9 mouse cellular contexts compared by ENCODE assay signal in the genomic region with DNA sequence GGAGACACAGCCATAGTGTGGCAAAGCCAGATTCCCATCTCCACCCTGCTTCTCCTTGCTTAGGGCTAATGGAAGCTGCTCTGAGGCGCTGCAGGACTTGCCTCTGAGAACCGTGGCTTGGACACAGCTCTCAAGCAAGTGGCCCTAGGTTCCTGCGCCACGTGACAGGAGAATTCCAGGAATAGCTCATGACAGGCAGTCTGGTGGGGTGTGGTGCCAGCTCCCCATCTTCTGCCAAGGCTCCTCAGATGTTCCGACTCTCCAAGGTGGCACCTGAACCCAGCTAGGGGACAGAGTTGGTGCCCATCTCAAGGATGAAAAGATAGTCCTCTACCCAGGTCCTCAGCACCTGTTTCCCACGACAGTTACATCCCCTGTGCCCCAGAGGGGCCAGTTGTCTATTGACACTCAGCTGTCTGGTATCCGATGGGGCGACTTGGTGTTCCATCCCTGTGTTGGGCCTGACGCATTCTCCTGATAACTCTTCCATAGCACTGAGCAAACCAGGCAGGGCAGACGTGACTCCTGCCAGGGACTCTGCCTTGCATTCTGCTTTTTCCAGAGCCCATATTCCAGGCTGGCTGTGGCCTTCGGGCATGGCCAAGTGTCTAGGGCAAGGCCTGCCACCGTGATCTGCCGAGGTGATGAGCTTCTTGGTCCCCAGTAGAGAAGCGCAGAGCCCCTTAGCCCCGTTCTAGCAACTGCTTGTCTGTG. TPM values are rescaled to one million over a fixed set of nuclear protein-coding genes. Genes with fewer than 3 reads are reported as not detected.
DNase-seq lines count a peak whose midpoint lies in the region; ATAC-seq and TF ChIP-seq lines count a peak whose summit lies in the region.
"Had no signal": no experiment of that assay in that cellular context is flagged by ENCODE, and none has a peak within 500 bp of the region (broad histone marks: within the 10 kb centered on the region; RNA-seq: fewer than 3 reads in every experiment).

No protein-coding gene starts in this region.

- no peak for TF ChIP-seq CTCF in forebrain, postnatal 0 days (IDR thresholded peaks at IDR 0.05; ENCODE audit: low read depth)

- H3K36me3 ChIP-seq in kidney, embryonic 15.5 days = no peaks in the 10 kb centered on the region
- H3K36me3 ChIP-seq in kidney, embryonic 14.5 days (ENCODE audit: control insufficient read depth, insufficient read depth, low read length) = no peaks in the 10 kb centered on the region
- H3K36me3 ChIP-seq in forebrain, postnatal 0 days (ENCODE audit: insufficient read depth) = no peaks in the 10 kb centered on the region
- H3K36me3 ChIP-seq in intestine, embryonic 14.5 days (ENCODE audit: control insufficient read depth, insufficient read depth, low read length) = no peaks in the 10 kb centered on the region
- H3K36me3 ChIP-seq: limb, embryonic 13.5 days had no signal

- H3K9ac ChIP-seq in kidney, embryonic 15.5 days = no peak overlapping the region
- no peak overlapping the region for H3K9ac ChIP-seq in kidney, embryonic 14.5 days (ENCODE audit: low read depth, low read length)
- no peak overlapping the region for H3K9ac ChIP-seq in forebrain, postnatal 0 days
- no peak overlapping the region for H3K9ac ChIP-seq in intestine, embryonic 14.5 days (ENCODE audit: low read length)
- H3K9ac ChIP-seq: limb, embryonic 13.5 days had no signal

- WGBS in kidney, embryonic 15.5 days = 72% methylated on average over 15 of the region's 15 CpGs
- WGBS in kidney, embryonic 14.5 days = 75% methylated on average over 15 of the region's 15 CpGs
- WGBS in forebrain, postnatal 0 days = 82% methylated on average over 15 of the region's 15 CpGs
- WGBS in intestine, embryonic 14.5 days = 59% methylated on average over 15 of the region's 15 CpGs

- no peaks in the 10 kb centered on the region for H3K27me3 ChIP-seq in kidney, embryonic 15.5 days
- H3K27me3 ChIP-seq in kidney, embryonic 14.5 days (ENCODE audit: control insufficient read depth, insufficient read depth, low read length) = no peaks in the 10 kb centered on the region
- no peaks in the 10 kb centered on the region for H3K27me3 ChIP-seq in forebrain, postnatal 0 days (ENCODE audit: insufficient read depth, low read length)
- H3K27me3 ChIP-seq in intestine, embryonic 14.5 days (replicated peaks; ENCODE audit: control insufficient read depth, insufficient read depth, low read length) = no peaks in the 10 kb centered on the region
- H3K27me3 ChIP-seq: limb, embryonic 13.5 days had no signal

- no peak overlapping the region for H3K4me3 ChIP-seq in kidney, embryonic 15.5 days (replicated peaks)
- no peak overlapping the region for H3K4me3 ChIP-seq in kidney, embryonic 14.5 days (ENCODE audit: low read length)
- H3K4me3 ChIP-seq in brown adipose tissue, adult 24 weeks (ENCODE audit: insufficient read depth, low read depth, low read length) = peak overlapping the region; percentile 2; the same call in 1 of the 2 replicates
- no peak overlapping the region for H3K4me3 ChIP-seq in forebrain, postnatal 0 days (ENCODE audit: low read depth, low read length)
- H3K4me3 ChIP-seq in intestine, embryonic 14.5 days (ENCODE audit: low read depth, low read length) = no peak overlapping the region
- H3K4me3 ChIP-seq: limb, embryonic 13.5 days had no signal

- no peak for ATAC-seq in kidney, embryonic 15.5 days (replicated peaks; ENCODE audit: low FRiP score)
- no peak for ATAC-seq in kidney, embryonic 14.5 days (ENCODE audit: low FRiP score, low TSS enrichment)
- ATAC-seq in forebrain, postnatal 0 days = no peak; the same call in 1 of the 2 replicates
- ATAC-seq in intestine, embryonic 14.5 days (replicated peaks; ENCODE audit: low FRiP score, low TSS enrichment, low read depth) = no peak

- DNase-seq in forebrain, postnatal 0 days = no peak
- no peak for DNase-seq in intestine, embryonic 14.5 days (ENCODE audit: low spot score)
- DNase-seq in urinary bladder, postnatal 25 days (ENCODE audit: low spot score) = no peak
- DNase-seq in c-Kit-positive CD71-positive TER-119-positive erythroid progenitor cells, embryonic 14.5 days (ENCODE audit: low spot score) = no peak
- no peak for DNase-seq in embryo, embryonic 11 days

- peak overlapping the region; percentile 48; the same call in 1 of the 2 replicates for H3K27ac ChIP-seq in kidney, embryonic 15.5 days
- H3K27ac ChIP-seq in kidney, embryonic 14.5 days (ENCODE audit: low read depth, low read length) = no peak overlapping the region
- peak overlapping the region; percentile 95 for H3K27ac ChIP-seq in brown adipose tissue, adult 24 weeks (replicated peaks; ENCODE audit: low read depth, low read length)
- peak overlapping the region; percentile 45; the same call in 1 of the 2 replicates for H3K27ac ChIP-seq in forebrain, postnatal 0 days (ENCODE audit: low read depth, low read length)
- H3K27ac ChIP-seq in intestine, embryonic 14.5 days (ENCODE audit: low read depth) = peak overlapping the region; percentile 93
- H3K27ac ChIP-seq: limb, embryonic 13.5 days had no signal

- no peak overlapping the region for H3K4me2 ChIP-seq in kidney, embryonic 15.5 days
- no peak overlapping the region for H3K4me2 ChIP-seq in kidney, embryonic 14.5 days (replicated peaks; ENCODE audit: low read depth, low read length)
- no peak overlapping the region for H3K4me2 ChIP-seq in forebrain, postnatal 0 days (ENCODE audit: low read depth)
- 0 out of 2 replicates have a peak overlapping the region, but pooled peaks have one; percentile 9 for H3K4me2 ChIP-seq in intestine, embryonic 14.5 days (ENCODE audit: low read length)
- H3K4me2 ChIP-seq: limb, embryonic 13.5 days had no signal

- no peaks in the 10 kb centered on the region for H3K9me3 ChIP-seq in kidney, embryonic 15.5 days (replicated peaks)
- no peaks in the 10 kb centered on the region for H3K9me3 ChIP-seq in kidney, embryonic 14.5 days (ENCODE audit: control insufficient read depth, low read length)
- no peaks in the 10 kb centered on the region for H3K9me3 ChIP-seq in forebrain, postnatal 0 days (ENCODE audit: low read length)
- H3K9me3 ChIP-seq in intestine, embryonic 14.5 days (ENCODE audit: control insufficient read depth, low read length) = no peaks in the 10 kb centered on the region
- H3K9me3 ChIP-seq: limb, embryonic 13.5 days had no signal

- H3K4me1 ChIP-seq in kidney, embryonic 15.5 days = peaks cover 74% of the 10 kb centered on the region
- peaks cover 42% of the 10 kb centered on the region for H3K4me1 ChIP-seq in kidney, embryonic 14.5 days (ENCODE audit: control insufficient read depth, insufficient read depth, low read length)
- peaks cover 74% of the 10 kb centered on the region for H3K4me1 ChIP-seq in brown adipose tissue, adult 24 weeks (ENCODE audit: control insufficient read depth, insufficient read depth, insufficient read length, low read length)
- peaks cover 26% of the 10 kb centered on the region for H3K4me1 ChIP-seq in forebrain, postnatal 0 days (ENCODE audit: insufficient read depth)
- peaks cover 52% of the 10 kb centered on the region for H3K4me1 ChIP-seq in intestine, embryonic 14.5 days (replicated peaks; ENCODE audit: control insufficient read depth, insufficient read depth, low read length)

RNA-seq across cellular contexts. Expression of a gene that starts 54.9 kb away (rescaled TPM):
- polyA plus RNA-seq in kidney, embryonic 15.5 days (2015; fragmentation: Nextera tagmentation; extraction: Ambion mirVana) = 32.4 and 35.4 TPM in 2 replicates
- polyA plus RNA-seq in kidney, embryonic 14.5 days (2014; fragmentation: Nextera tagmentation; extraction: Ambion mirVana) = 24.8 and 27.1 TPM in 2 replicates
- 8.6 and 12.6 TPM in 2 replicates for polyA plus RNA-seq in brown adipose tissue, adult 24 weeks (2012; ENCODE audit: insufficient read depth, insufficient read length, missing spikeins)
- 37.0 and 50.5 TPM in 2 replicates for total RNA-seq in forebrain, postnatal 0 days (2014; rRNA removed)
- 30.4 and 31.1 TPM in 2 replicates for polyA plus RNA-seq in forebrain, postnatal 0 days (2015; fragmentation: Nextera tagmentation; extraction: Ambion mirVana)
- polyA plus RNA-seq in intestine, embryonic 14.5 days (2014; fragmentation: Nextera tagmentation; extraction: Ambion mirVana) = 21.8 and 23.0 TPM in 2 replicates
